Mouse (Mus musculus): ENCODE measurements around the gene Greb1. TPM values are rescaled to one million over a fixed set of nuclear protein-coding genes. Genes with fewer than 3 reads are reported as not detected.
A peak's percentile ranks its signal among the peaks of the same experiment; 100 is the strongest.

Greb1 gene
- polyA plus RNA-seq, 1 experiment from 2014 or later: 3.1 TPM

GRCm38 (mm10) chr12:16836188-16836587 lies 35.5 kb upstream of the Greb1 start:
- H3K4me3 ChIP-seq (ENCODE audit: low read depth, low read length): no peak overlapping the region
- peaks cover 14% of the 10 kb centered on the region for H3K4me1 ChIP-seq (ENCODE audit: control insufficient read depth, insufficient read depth, low read length)
- peak overlapping the region; percentile 37 for H3K4me2 ChIP-seq
- H3K27me3 ChIP-seq (ENCODE audit: control insufficient read depth, insufficient read depth, low read length): no peaks in the 10 kb centered on the region
- peak overlapping the region; percentile 73 for H3K27ac ChIP-seq (ENCODE audit: low read depth, low read length)
- H3K9me3 ChIP-seq (replicated peaks; ENCODE audit: control insufficient read depth, low read length): no peaks in the 10 kb centered on the region; the same call in 1 of the 2 replicates
- no peaks in the 10 kb centered on the region for H3K36me3 ChIP-seq (ENCODE audit: control insufficient read depth, insufficient read depth, low read length)
- 21% methylated on average over 9 of the region's 9 CpGs for WGBS (ENCODE audit: insufficient replicate concordance)
- H3K9ac ChIP-seq (ENCODE audit: low read depth, low read length): 0 out of 2 replicates have a peak overlapping the region, but pooled peaks have one; percentile 39
- ATAC-seq (replicated peaks; ENCODE audit: insufficient number of reproducible peaks, low FRiP score, low TSS enrichment): no peak

GRCm38 (mm10) chr12:16834701-16835100 lies 34.0 kb upstream of the Greb1 start:
- Histone ChIP-seq H3K36me3 (ENCODE audit: control insufficient read depth, insufficient read depth, low read length) (no peaks in the 10 kb centered on the region), H3K4me3 (ENCODE audit: low read depth, low read length) (no peak overlapping the region), H3K4me2 (no peak overlapping the region), H3K27ac (ENCODE audit: low read depth, low read length) (no peak overlapping the region), H3K9ac (ENCODE audit: low read depth, low read length) (no peak overlapping the region), H3K27me3 (ENCODE audit: control insufficient read depth, insufficient read depth, low read length) (no peaks in the 10 kb centered on the region), H3K4me1 (ENCODE audit: control insufficient read depth, insufficient read depth, low read length) (peaks cover 5% of the 10 kb centered on the region; the same call in 1 of the 2 replicates), H3K9me3 (replicated peaks; ENCODE audit: control insufficient read depth, low read length) (no peaks in the 10 kb centered on the region; the same call in 1 of the 2 replicates)
- WGBS (ENCODE audit: insufficient replicate concordance): 59% methylated on average over 11 of the region's 11 CpGs
- no peak for ATAC-seq (replicated peaks; ENCODE audit: insufficient number of reproducible peaks, low FRiP score, low TSS enrichment)

GRCm38 (mm10) chr12:16831071-16831470 lies 30.4 kb upstream of the Greb1 start:
- H3K9ac ChIP-seq (ENCODE audit: low read depth, low read length): no peak overlapping the region
- H3K27me3 ChIP-seq (ENCODE audit: control insufficient read depth, insufficient read depth, low read length): no peaks in the 10 kb centered on the region
- H3K36me3 ChIP-seq (ENCODE audit: control insufficient read depth, insufficient read depth, low read length): no peaks in the 10 kb centered on the region
- H3K4me2 ChIP-seq: no peak overlapping the region
- H3K27ac ChIP-seq (ENCODE audit: low read depth, low read length): no peak overlapping the region
- no peak for ATAC-seq (replicated peaks; ENCODE audit: insufficient number of reproducible peaks, low FRiP score, low TSS enrichment)
- H3K4me1 ChIP-seq (ENCODE audit: control insufficient read depth, insufficient read depth, low read length): peaks cover 3% of the 10 kb centered on the region; the same call in 1 of the 2 replicates
- WGBS (ENCODE audit: insufficient replicate concordance): 58% methylated on average over 4 of the region's 4 CpGs
- H3K9me3 ChIP-seq (replicated peaks; ENCODE audit: control insufficient read depth, low read length): no peaks in the 10 kb centered on the region
- no peak overlapping the region for H3K4me3 ChIP-seq (ENCODE audit: low read depth, low read length)

GRCm38 (mm10) chr12:16829785-16830184 lies 29.1 kb upstream of the Greb1 start:
- no peak for ATAC-seq (replicated peaks; ENCODE audit: insufficient number of reproducible peaks, low FRiP score, low TSS enrichment)
- no peak overlapping the region for H3K4me2 ChIP-seq
- no peaks in the 10 kb centered on the region for H3K9me3 ChIP-seq (replicated peaks; ENCODE audit: control insufficient read depth, low read length)
- no peak overlapping the region for H3K9ac ChIP-seq (ENCODE audit: low read depth, low read length)
- H3K4me1 ChIP-seq (ENCODE audit: control insufficient read depth, insufficient read depth, low read length): no peaks in the 10 kb centered on the region
- WGBS (ENCODE audit: insufficient replicate concordance): 82% methylated on average over 2 of the region's 2 CpGs
- H3K36me3 ChIP-seq (ENCODE audit: control insufficient read depth, insufficient read depth, low read length): 0 out of 2 replicates have a peak, but pooled peaks cover 2% of the 10 kb centered on the region
- H3K4me3 ChIP-seq (ENCODE audit: low read depth, low read length): no peak overlapping the region
- H3K27me3 ChIP-seq (ENCODE audit: control insufficient read depth, insufficient read depth, low read length): no peaks in the 10 kb centered on the region
- H3K27ac ChIP-seq (ENCODE audit: low read depth, low read length): no peak overlapping the region

- H3K36me3 ChIP-seq (ENCODE audit: control insufficient read depth, insufficient read depth, low read length): 0 out of 2 replicates have a peak, but pooled peaks cover 2% of the 10 kb centered on the region
- H3K4me3 ChIP-seq (ENCODE audit: low read depth, low read length): no peak overlapping the region
- 33% methylated on average over 6 of the region's 6 CpGs for WGBS (ENCODE audit: insufficient replicate concordance)
- H3K9me3 ChIP-seq (replicated peaks; ENCODE audit: control insufficient read depth, low read length): no peaks in the 10 kb centered on the region
- H3K9ac ChIP-seq (ENCODE audit: low read depth, low read length): no peak overlapping the region
- H3K27ac ChIP-seq (ENCODE audit: low read depth, low read length): no peak overlapping the region
- H3K4me2 ChIP-seq: no peak overlapping the region
- H3K27me3 ChIP-seq (ENCODE audit: control insufficient read depth, insufficient read depth, low read length): no peaks in the 10 kb centered on the region
- ATAC-seq (replicated peaks; ENCODE audit: insufficient number of reproducible peaks, low FRiP score, low TSS enrichment): no peak
- H3K4me1 ChIP-seq (ENCODE audit: control insufficient read depth, insufficient read depth, low read length): no peaks in the 10 kb centered on the region
Observed at GRCm38 (mm10) chr12:16828505-16828904, 27.8 kb upstream of the Greb1 start.

GRCm38 (mm10) chr12:16823701-16824100 lies 23.0 kb upstream of the Greb1 start:
- H3K4me1 ChIP-seq (ENCODE audit: control insufficient read depth, insufficient read depth, low read length): no peaks in the 10 kb centered on the region
- no peak overlapping the region for H3K27ac ChIP-seq (ENCODE audit: low read depth, low read length)
- 90% methylated on average over 1 of the region's 1 CpGs for WGBS (ENCODE audit: insufficient replicate concordance)
- no peaks in the 10 kb centered on the region for H3K27me3 ChIP-seq (ENCODE audit: control insufficient read depth, insufficient read depth, low read length)
- no peak overlapping the region for H3K4me2 ChIP-seq
- no peak for ATAC-seq (replicated peaks; ENCODE audit: insufficient number of reproducible peaks, low FRiP score, low TSS enrichment)
- H3K4me3 ChIP-seq (ENCODE audit: low read depth, low read length): no peak overlapping the region
- no peaks in the 10 kb centered on the region for H3K9me3 ChIP-seq (replicated peaks; ENCODE audit: control insufficient read depth, low read length)
- H3K36me3 ChIP-seq (ENCODE audit: control insufficient read depth, insufficient read depth, low read length): peaks cover 26% of the 10 kb centered on the region
- no peak overlapping the region for H3K9ac ChIP-seq (ENCODE audit: low read depth, low read length)

- 93% methylated on average over 10 of the region's 10 CpGs for WGBS (ENCODE audit: insufficient replicate concordance)
- Histone ChIP-seq H3K27me3 (ENCODE audit: control insufficient read depth, insufficient read depth, low read length) (no peaks in the 10 kb centered on the region), H3K9me3 (replicated peaks; ENCODE audit: control insufficient read depth, low read length) (no peaks in the 10 kb centered on the region), H3K4me3 (ENCODE audit: low read depth, low read length) (no peak overlapping the region), H3K27ac (ENCODE audit: low read depth, low read length) (no peak overlapping the region), H3K9ac (ENCODE audit: low read depth, low read length) (no peak overlapping the region), H3K36me3 (ENCODE audit: control insufficient read depth, insufficient read depth, low read length) (peaks cover 26% of the 10 kb centered on the region), H3K4me1 (ENCODE audit: control insufficient read depth, insufficient read depth, low read length) (no peaks in the 10 kb centered on the region), H3K4me2 (no peak overlapping the region)
- ATAC-seq (replicated peaks; ENCODE audit: insufficient number of reproducible peaks, low FRiP score, low TSS enrichment): no peak; the same call in 1 of the 2 replicates
Observed at GRCm38 (mm10) chr12:16822181-16822734, 21.6 kb upstream of the Greb1 start.

GRCm38 (mm10) chr12:16820761-16821160 lies 20.1 kb upstream of the Greb1 start:
- 76% methylated on average over 7 of the region's 7 CpGs for WGBS (ENCODE audit: insufficient replicate concordance)
- Histone ChIP-seq H3K4me1 (ENCODE audit: control insufficient read depth, insufficient read depth, low read length) (no peaks in the 10 kb centered on the region), H3K27me3 (ENCODE audit: control insufficient read depth, insufficient read depth, low read length) (no peaks in the 10 kb centered on the region), H3K27ac (ENCODE audit: low read depth, low read length) (no peak overlapping the region), H3K9ac (ENCODE audit: low read depth, low read length) (no peak overlapping the region), H3K4me2 (no peak overlapping the region), H3K9me3 (replicated peaks; ENCODE audit: control insufficient read depth, low read length) (no peaks in the 10 kb centered on the region), H3K36me3 (ENCODE audit: control insufficient read depth, insufficient read depth, low read length) (peaks cover 35% of the 10 kb centered on the region), H3K4me3 (ENCODE audit: low read depth, low read length) (no peak overlapping the region)
- no peak for ATAC-seq (replicated peaks; ENCODE audit: insufficient number of reproducible peaks, low FRiP score, low TSS enrichment)

GRCm38 (mm10) chr12:16818513-16818912 lies 17.8 kb upstream of the Greb1 start:
- Histone ChIP-seq H3K27me3 (ENCODE audit: control insufficient read depth, insufficient read depth, low read length) (no peaks in the 10 kb centered on the region), H3K36me3 (ENCODE audit: control insufficient read depth, insufficient read depth, low read length) (peaks cover 38% of the 10 kb centered on the region), H3K9ac (ENCODE audit: low read depth, low read length) (no peak overlapping the region), H3K27ac (ENCODE audit: low read depth, low read length) (no peak overlapping the region), H3K4me2 (no peak overlapping the region), H3K4me3 (ENCODE audit: low read depth, low read length) (no peak overlapping the region), H3K9me3 (replicated peaks; ENCODE audit: control insufficient read depth, low read length) (no peaks in the 10 kb centered on the region), H3K4me1 (ENCODE audit: control insufficient read depth, insufficient read depth, low read length) (no peaks in the 10 kb centered on the region)
- ATAC-seq (replicated peaks; ENCODE audit: insufficient number of reproducible peaks, low FRiP score, low TSS enrichment): no peak
- WGBS (ENCODE audit: insufficient replicate concordance): 66% methylated on average over 11 of the region's 11 CpGs
